In genomic region chr12:118853331-118853730, GRCm38 (mm10) we compare ENCODE assay signal across 21 mouse cellular contexts. TPM values are rescaled to one million over a fixed set of nuclear protein-coding genes. Genes with fewer than 3 reads are reported as not detected.
DNase-seq lines count a peak whose midpoint lies in the region; ATAC-seq and TF ChIP-seq lines count a peak whose summit lies in the region.
"Had no signal": no experiment of that assay in that cellular context is flagged by ENCODE, and none has a peak within 500 bp of the region (broad histone marks: within the 10 kb centered on the region; RNA-seq: fewer than 3 reads in every experiment).

No protein-coding gene starts in this region.

- H3K36me3 ChIP-seq in CH12.LX (replicated peaks in 1 of 2; ENCODE audit: control insufficient read depth in 1 of 2, insufficient read depth in 1 of 2, low read length in 1 of 2) = no peaks in the 10 kb centered on the region
- no peaks in the 10 kb centered on the region for H3K36me3 ChIP-seq in forebrain, embryonic 15.5 days
- H3K36me3 ChIP-seq: limb, embryonic 13.5 days had no signal

- DNase-seq in CH12.LX (ENCODE audit: extremely low read depth) = no peak
- DNase-seq in embryo, embryonic 9.5 days (ENCODE audit: extremely low spot score) = peak; percentile 54
- DNase-seq in neural tube, embryonic 10.5 days (ENCODE audit: extremely low spot score, low spot score) = peak; percentile 17
- DNase-seq in lung, postnatal 4 days = no peak
- no peak for DNase-seq in urinary bladder, postnatal 36 days (ENCODE audit: low spot score in 2 of 2)
- DNase-seq: cerebellum, adult 11-12 months; gastrocnemius, postnatal 10 days; kidney, adult 18-20 months; thymus, postnatal 4 days had no signal

- H3K27me3 ChIP-seq in CH12.LX (replicated peaks) = no peaks in the 10 kb centered on the region
- peaks cover 24% of the 10 kb centered on the region for H3K27me3 ChIP-seq in forebrain, embryonic 15.5 days

- dilution Hi-C loops in CH12.LX (cut with MboI; ENCODE audit: extremely low pct_ligation_motif_present, extremely low pct_unique_long_range_greater_than_20kb, low sequenced_read_pairs) = no loop called here

- H3K79me2 ChIP-seq in CH12.LX (replicated peaks; ENCODE audit: control insufficient read depth, extremely low read depth, insufficient read depth, poor library complexity, severe bottlenecking) = no peaks in the 10 kb centered on the region

- TF ChIP-seq CTCF in CH12.LX (conservative IDR thresholded peaks at IDR 0.05 in 1 of 2, IDR thresholded peaks at IDR 0.05 in 1 of 2; ENCODE audit: low read depth in 2 of 2, low read length in 2 of 2) = no peak

- peaks cover 0 to 11% of the 10 kb centered on the region in 2 experiments; a peak in 2 of 4 replicates for H3K4me1 ChIP-seq in CH12.LX (ENCODE audit: control insufficient read depth in 1 of 2, insufficient read depth in 2 of 2)
- H3K4me1 ChIP-seq in forebrain, embryonic 15.5 days = peaks cover 27% of the 10 kb centered on the region

- H3K4me2 ChIP-seq in CH12.LX (ENCODE audit: insufficient read depth, low read depth, poor library complexity, severe bottlenecking) = peak overlapping the region; percentile 44; the same call in 1 of the 2 replicates
- H3K4me2 ChIP-seq in forebrain, embryonic 15.5 days (replicated peaks) = peak overlapping the region; percentile 53
- H3K4me2 ChIP-seq: heart, embryonic 11.5 days; limb, embryonic 13.5 days had no signal

- H3K9ac ChIP-seq in CH12.LX (ENCODE audit: insufficient read depth, low read depth) = no peak overlapping the region
- H3K9ac ChIP-seq in forebrain, embryonic 15.5 days (replicated peaks) = no peak overlapping the region
- H3K9ac ChIP-seq: limb, embryonic 13.5 days had no signal

- H3K27ac ChIP-seq in CH12.LX (ENCODE audit: insufficient read depth, low read depth) = no peak overlapping the region
- no peak overlapping the region for H3K27ac ChIP-seq in forebrain, embryonic 15.5 days (replicated peaks)
- H3K27ac ChIP-seq: limb, embryonic 13.5 days; macrophage had no signal

- WGBS in forebrain, embryonic 15.5 days = 15% methylated on average over 3 of the region's 3 CpGs

- no peak for TF ChIP-seq RAD21 in CH12.LX (IDR thresholded peaks at IDR 0.05; ENCODE audit: low read depth, low read length)

- TF ChIP-seq POLR2A in CH12.LX (IDR thresholded peaks at IDR 0.05; ENCODE audit: low read depth, low read length) = no peak

- no peak overlapping the region for H3K4me3 ChIP-seq in CH12.LX (replicated peaks in 1 of 3; ENCODE audit: low read depth in 2 of 3, low read length in 2 of 3, poor library complexity in 1 of 3)
- H3K4me3 ChIP-seq in forebrain, embryonic 15.5 days = peak overlapping the region; percentile 7
- H3K4me3 ChIP-seq: limb, embryonic 13.5 days; myocyte had no signal

- TF ChIP-seq EP300 in CH12.LX (IDR thresholded peaks at IDR 0.05; ENCODE audit: low read length) = no peak

- no peak for ATAC-seq in forebrain, embryonic 15.5 days (replicated peaks)
- no peak for ATAC-seq in activated CD4-positive, CD25-positive, alpha-beta regulatory T cell, adult 4 months

- in situ Hi-C loops in CH12.LX (cut with MboI; ENCODE audit: low pct_ligation_motif_present, low pct_unique_long_range_greater_than_20kb, low sequenced_read_pairs) = loop anchor here (25.0 kb wide), 1 partner anchor 866 kb away; no protein-coding TSS in a partner anchor

- H3K9me3 ChIP-seq in CH12.LX (replicated peaks; ENCODE audit: low read length) = peaks cover 14% of the 10 kb centered on the region
- H3K9me3 ChIP-seq in forebrain, embryonic 15.5 days = no peaks in the 10 kb centered on the region
- H3K9me3 ChIP-seq: limb, embryonic 13.5 days had no signal

TF ChIP-seq in CH12.LX, 34 proteins besides CTCF, POLR2A, EP300 and RAD21:
- no peak for TF ChIP-seq MAZ (IDR thresholded peaks at IDR 0.05; ENCODE audit: low read depth, low read length)
- no peak for TF ChIP-seq ELF1 (IDR thresholded peaks at IDR 0.05; ENCODE audit: low read depth, low read length)
- TF ChIP-seq IRF4 (IDR thresholded peaks at IDR 0.05; ENCODE audit: low read depth, low read length) = no peak
- TF ChIP-seq JUND (conservative IDR thresholded peaks at IDR 0.05; ENCODE audit: low read depth, low read length) = no peak
- TF ChIP-seq ZNF384 (IDR thresholded peaks at IDR 0.05; ENCODE audit: low read depth, low read length) = no peak
- TF ChIP-seq USF1 (IDR thresholded peaks at IDR 0.05; ENCODE audit: low read depth, low read length) = no peak
- no peak for TF ChIP-seq E2F4 (IDR thresholded peaks at IDR 0.05; ENCODE audit: insufficient replicate concordance, low read depth, low read length)
- TF ChIP-seq SIN3A (IDR thresholded peaks at IDR 0.05; ENCODE audit: low read length) = no peak
- no peak for TF ChIP-seq ETS1 (conservative IDR thresholded peaks at IDR 0.05; ENCODE audit: low read depth, low read length)
- no peak for TF ChIP-seq TBP (conservative IDR thresholded peaks at IDR 0.05; ENCODE audit: low read depth, low read length)
- TF ChIP-seq ZKSCAN1 (IDR thresholded peaks at IDR 0.05; ENCODE audit: borderline replicate concordance, low read depth, low read length) = no peak
- TF ChIP-seq TCF12 (IDR thresholded peaks at IDR 0.05; ENCODE audit: low read depth, low read length) = no peak
- no peak for TF ChIP-seq POLR2AphosphoS2 (IDR thresholded peaks at IDR 0.05; ENCODE audit: low read depth, low read length)
- no peak for TF ChIP-seq GABPA (IDR thresholded peaks at IDR 0.05; ENCODE audit: insufficient replicate concordance, low read depth, low read length)
- TF ChIP-seq UBTF (IDR thresholded peaks at IDR 0.05; ENCODE audit: low read depth, low read length) = no peak
- TF ChIP-seq USF2 (conservative IDR thresholded peaks at IDR 0.05; ENCODE audit: low read depth, low read length) = no peak
- no peak for TF ChIP-seq RCOR1 (conservative IDR thresholded peaks at IDR 0.05; ENCODE audit: low read depth, low read length)
TF ChIP-seq in CH12.LX: peak in this region for 0.

RNA-seq across cellular contexts. Expression of gene Sp8, which starts 7.2 kb away (rescaled TPM):
- total RNA-seq in CH12.LX (2012; rRNA removed) (not detected in 2 replicates), CH12.LX (2014; rRNA removed) (not detected in 2 replicates)
- not detected in 2 replicates for polyA plus RNA-seq in CH12.LX (2012; ENCODE audit: insufficient read length, low read depth)
- 15.4 and 15.8 TPM in 2 replicates for polyA plus RNA-seq in forebrain, embryonic 15.5 days (2015; fragmentation: Nextera tagmentation; extraction: Ambion mirVana)
- not detected for polyA plus RNA-seq in activated CD4-positive, CD25-positive, alpha-beta regulatory T cell, adult 4 months (2017; shearing (Covaris generic))
- total RNA-seq: common myeloid progenitor, adult 5-6 weeks; hematopoietic stem cell, adult 5-6 weeks; MEL had no signal
- polyA plus RNA-seq: large intestine, adult 2 months; liver, embryonic 16.5 days; macrophage; testis, adult 2 months had no signal

Comparison
In these comparisons a context has a peak if more than half of its experiments do, and no peak if none do; other contexts are left out.
1. DNase-seq: peak in embryo, embryonic 9.5 days (single experiment) and neural tube, embryonic 10.5 days (single experiment); none in CH12.LX (single experiment), lung, postnatal 4 days (0 of 2) and urinary bladder, postnatal 36 days (0 of 2).
2. RNA of gene Sp8, which starts 7.2 kb away (polyA plus RNA-seq): 15.4 to 15.8 TPM in forebrain, embryonic 15.5 days; not detected in CH12.LX and not detected in activated CD4-positive, CD25-positive, alpha-beta regulatory T cell, adult 4 months; every median in the first group is over 10 times any median in the second.